Mouse (Mus musculus): ENCODE measurements around the gene Oaz2. TPM values are rescaled to one million over a fixed set of nuclear protein-coding genes. Genes with fewer than 3 reads are reported as not detected.
A peak's percentile ranks its signal among the peaks of the same experiment; 100 is the strongest.

Gene Oaz2
- polyA plus RNA-seq, 1 experiment from 2014 or later, result 245 TPM

DNA sequence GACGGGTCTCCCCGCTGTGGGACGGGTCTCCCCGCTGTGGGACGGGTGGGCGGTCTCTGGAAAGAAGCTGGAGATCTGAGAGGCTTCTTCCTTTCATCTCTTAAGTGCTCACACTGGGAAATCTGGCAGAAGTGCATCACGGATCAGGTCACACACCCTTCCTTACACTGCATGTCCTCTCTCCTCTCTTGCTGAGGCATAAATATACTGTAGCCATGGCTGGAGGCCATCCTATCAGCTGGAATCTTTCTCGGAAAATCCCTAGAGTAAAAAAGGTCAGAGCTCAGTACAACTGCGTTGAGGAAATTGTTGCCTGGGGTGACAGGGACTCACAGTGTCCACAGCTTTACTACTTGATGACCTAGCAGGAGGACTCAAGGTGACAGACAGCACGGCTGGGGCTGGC is 53.4 kb downstream of the Oaz2 start:
- peak overlapping the region; percentile 33 for H3K4me2 ChIP-seq
- WGBS, result 33% methylated on average over 10 of the region's 10 CpGs
- H3K4me1 ChIP-seq (replicated peaks), result peaks cover 53% of the 10 kb centered on the region
- no peak overlapping the region for H3K4me3 ChIP-seq
- H3K27me3 ChIP-seq (replicated peaks), result no peaks in the 10 kb centered on the region
- H3K27ac ChIP-seq (ENCODE audit: poor library complexity, severe bottlenecking), result peak overlapping the region; percentile 70
- H3K9ac ChIP-seq, result no peak overlapping the region
- H3K36me3 ChIP-seq, result 0 out of 2 replicates have a peak, but pooled peaks cover 4% of the 10 kb centered on the region
- no peaks in the 10 kb centered on the region; the same call in 1 of the 2 replicates for H3K9me3 ChIP-seq (replicated peaks)
- ATAC-seq (ENCODE audit: insufficient number of reproducible peaks, low FRiP score), result peak; percentile 41; the same call in 1 of the 2 replicates

DNA sequence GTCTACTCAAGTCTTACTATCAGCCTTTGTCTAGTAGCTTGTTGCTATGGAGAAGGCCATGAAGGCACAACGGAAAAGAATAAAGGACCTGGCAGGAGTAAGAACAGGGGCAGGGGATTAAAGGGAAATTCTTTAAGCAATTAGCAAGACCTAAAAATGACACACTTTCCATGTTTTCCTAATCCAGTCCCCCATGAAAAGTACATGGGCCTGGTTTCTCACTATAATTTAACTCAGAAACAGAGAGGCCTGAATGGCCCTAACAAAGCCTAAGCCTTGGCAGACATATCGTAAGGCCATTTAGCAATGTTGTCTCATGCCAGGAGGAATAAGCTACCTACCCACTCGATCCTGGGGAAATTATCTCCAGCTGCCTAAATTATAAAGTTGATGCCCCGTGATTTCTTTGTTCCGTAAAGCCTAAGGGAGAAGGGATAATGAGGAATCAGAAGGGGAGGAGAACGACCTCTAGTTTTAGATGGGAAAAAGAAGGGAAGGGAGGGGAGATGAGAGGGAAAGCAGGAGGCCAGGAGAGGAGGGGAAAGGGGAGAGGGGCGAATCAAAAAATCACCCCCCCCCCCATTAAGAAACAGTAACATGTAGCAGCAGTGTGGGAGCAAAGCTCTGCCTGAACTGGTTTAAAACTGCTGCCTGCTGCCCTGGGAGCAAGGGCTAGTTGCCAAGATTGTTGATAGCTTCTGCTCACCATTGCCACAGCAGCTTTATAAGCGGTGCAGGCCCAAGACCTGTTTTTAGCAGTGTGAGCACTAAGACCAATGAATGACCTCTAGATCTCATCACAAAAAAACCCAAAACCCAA is 56.9 kb downstream of the Oaz2 start:
- Histone ChIP-seq H3K9ac (peak overlapping the region; percentile 2; the same call in 1 of the 2 replicates), H3K4me1 (replicated peaks) (peaks cover 57% of the 10 kb centered on the region), H3K27me3 (replicated peaks) (no peaks in the 10 kb centered on the region), H3K4me2 (peak overlapping the region; percentile 27), H3K9me3 (replicated peaks) (no peaks in the 10 kb centered on the region), H3K36me3 (peaks cover 8% of the 10 kb centered on the region; the same call in 1 of the 2 replicates), H3K4me3 (no peak overlapping the region), H3K27ac (ENCODE audit: poor library complexity, severe bottlenecking) (peak overlapping the region; percentile 87)
- 60% methylated on average over 8 of the region's 8 CpGs for WGBS
- no peak for ATAC-seq (ENCODE audit: insufficient number of reproducible peaks, low FRiP score)

GRCm38 (mm10) chr9:65725291-65725622 is 57.5 kb downstream of the Oaz2 start:
- peak overlapping the region; percentile 87 for H3K27ac ChIP-seq (ENCODE audit: poor library complexity, severe bottlenecking)
- ATAC-seq (ENCODE audit: insufficient number of reproducible peaks, low FRiP score), result no peak
- peak overlapping the region; percentile 2; the same call in 1 of the 2 replicates for H3K9ac ChIP-seq
- peaks cover 51% of the 10 kb centered on the region for H3K4me1 ChIP-seq (replicated peaks)
- peak overlapping the region; percentile 27 for H3K4me2 ChIP-seq
- H3K27me3 ChIP-seq (replicated peaks), result no peaks in the 10 kb centered on the region
- WGBS, result 19% methylated on average over 4 of the region's 4 CpGs
- H3K36me3 ChIP-seq, result peaks cover 9% of the 10 kb centered on the region; the same call in 1 of the 2 replicates
- no peak overlapping the region for H3K4me3 ChIP-seq
- no peaks in the 10 kb centered on the region for H3K9me3 ChIP-seq (replicated peaks)

DNA sequence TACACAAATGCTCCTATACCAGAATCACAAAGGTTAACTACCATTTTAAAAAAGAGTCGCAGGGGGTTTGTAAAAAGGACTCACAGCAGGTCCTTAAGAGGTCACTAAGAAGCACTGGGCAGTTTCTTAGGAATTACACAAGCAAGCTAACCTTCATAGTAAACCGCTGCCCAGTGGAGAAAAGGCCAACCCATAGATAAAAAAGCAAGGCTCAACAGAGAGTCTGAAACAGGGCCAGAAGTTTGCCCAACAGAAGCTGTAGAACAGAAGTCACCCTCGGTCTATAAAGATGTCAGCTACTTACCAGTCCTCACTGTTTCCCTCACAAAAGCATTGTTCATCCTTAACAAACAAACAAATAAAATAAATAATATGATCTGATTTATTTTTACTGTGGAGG is 58.6 kb downstream of the Oaz2 start:
- Histone ChIP-seq H3K27ac (ENCODE audit: poor library complexity, severe bottlenecking) (peak overlapping the region; percentile 51; the same call in 1 of the 2 replicates), H3K4me1 (replicated peaks) (peaks cover 42% of the 10 kb centered on the region), H3K27me3 (replicated peaks) (no peaks in the 10 kb centered on the region), H3K36me3 (peaks cover 14% of the 10 kb centered on the region), H3K4me3 (no peak overlapping the region), H3K9me3 (replicated peaks) (no peaks in the 10 kb centered on the region), H3K9ac (no peak overlapping the region), H3K4me2 (no peak overlapping the region)
- ATAC-seq (ENCODE audit: insufficient number of reproducible peaks, low FRiP score), result no peak
- WGBS, result 89% methylated on average over 3 of the region's 3 CpGs

DNA sequence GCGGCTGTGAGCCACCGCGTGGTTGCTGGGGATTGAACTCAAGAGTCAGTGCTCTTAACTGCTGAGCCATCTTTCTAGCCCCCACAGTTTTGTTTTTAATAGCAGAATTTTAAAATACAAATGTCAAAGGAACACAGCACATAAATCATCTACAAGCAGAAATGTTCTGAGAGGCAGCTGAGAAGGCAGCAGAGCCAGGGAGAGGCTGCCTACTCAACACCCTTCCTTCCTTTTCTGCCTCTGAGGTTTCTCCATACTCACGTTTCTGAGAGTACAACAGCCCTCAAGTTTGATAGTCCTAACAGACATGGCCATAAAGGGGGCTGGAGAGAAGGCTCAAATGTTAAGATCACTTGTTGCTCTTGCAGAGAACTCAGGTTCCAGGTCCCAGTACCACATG is 59.7 kb downstream of the Oaz2 start:
- Histone ChIP-seq H3K9ac (no peak overlapping the region), H3K36me3 (peaks cover 16% of the 10 kb centered on the region), H3K4me1 (replicated peaks) (peaks cover 33% of the 10 kb centered on the region), H3K9me3 (replicated peaks) (no peaks in the 10 kb centered on the region), H3K27ac (ENCODE audit: poor library complexity, severe bottlenecking) (no peak overlapping the region), H3K4me3 (no peak overlapping the region), H3K27me3 (replicated peaks) (no peaks in the 10 kb centered on the region), H3K4me2 (no peak overlapping the region)
- WGBS, result 83% methylated on average over 4 of the region's 4 CpGs
- ATAC-seq (ENCODE audit: insufficient number of reproducible peaks, low FRiP score), result no peak

DNA sequence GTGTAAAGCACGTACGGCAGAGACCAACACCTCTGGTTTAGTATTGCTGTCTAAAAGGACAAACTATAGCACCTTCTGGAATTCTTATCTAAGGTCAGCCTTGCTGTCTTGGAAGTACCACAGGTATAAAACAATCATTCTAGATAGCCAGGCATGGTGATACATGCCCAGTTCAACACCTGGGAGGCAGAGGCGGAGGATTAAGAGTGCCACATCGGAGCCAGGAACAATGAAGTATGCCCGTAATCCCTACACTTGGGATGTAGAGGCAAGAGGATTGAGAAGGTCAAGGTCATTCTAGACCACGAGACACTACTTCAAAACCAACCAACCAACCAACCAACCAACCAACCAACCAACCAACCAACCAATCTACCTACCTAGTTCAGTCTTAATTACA is 60.8 kb downstream of the Oaz2 start:
- no peak overlapping the region for H3K4me2 ChIP-seq
- no peak for ATAC-seq (ENCODE audit: insufficient number of reproducible peaks, low FRiP score)
- no peaks in the 10 kb centered on the region for H3K27me3 ChIP-seq (replicated peaks)
- peaks cover 34% of the 10 kb centered on the region for H3K4me1 ChIP-seq (replicated peaks)
- H3K27ac ChIP-seq (ENCODE audit: poor library complexity, severe bottlenecking), result no peak overlapping the region
- WGBS, result 89% methylated on average over 6 of the region's 6 CpGs
- no peak overlapping the region for H3K4me3 ChIP-seq
- H3K9me3 ChIP-seq (replicated peaks), result no peaks in the 10 kb centered on the region
- H3K9ac ChIP-seq, result no peak overlapping the region
- H3K36me3 ChIP-seq, result peaks cover 18% of the 10 kb centered on the region

DNA sequence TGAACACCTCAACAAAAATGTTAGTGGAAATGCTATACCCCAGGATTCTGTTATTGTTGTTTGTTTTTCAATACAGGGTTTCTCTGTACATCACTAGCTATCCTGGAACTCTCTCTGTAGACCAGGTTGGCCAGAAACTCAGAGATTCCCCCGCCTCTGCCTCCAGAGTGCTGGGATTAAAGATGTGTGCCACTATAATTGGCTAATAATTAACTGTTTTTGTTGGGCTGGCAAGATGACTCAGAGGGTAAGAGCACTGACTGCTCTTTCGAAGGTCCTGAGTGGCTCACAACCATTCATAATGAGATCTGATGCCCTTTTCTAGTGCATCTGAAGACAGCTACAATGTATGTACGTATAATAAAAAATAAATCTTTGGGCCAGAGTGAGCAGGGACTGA is 67.1 kb downstream of the Oaz2 start:
- WGBS, result 85% methylated on average over 3 of the region's 3 CpGs
- H3K27ac ChIP-seq (ENCODE audit: poor library complexity, severe bottlenecking), result peak overlapping the region; percentile 69

More for the DNA sequence above, 67.1 kb downstream of the Oaz2 start:
- Histone ChIP-seq H3K9me3 (replicated peaks) (no peaks in the 10 kb centered on the region), H3K27me3 (replicated peaks) (no peaks in the 10 kb centered on the region), H3K9ac (no peak overlapping the region), H3K4me1 (replicated peaks) (peaks cover 18% of the 10 kb centered on the region), H3K4me2 (no peak overlapping the region), H3K36me3 (peaks cover 14% of the 10 kb centered on the region), H3K4me3 (no peak overlapping the region)
- ATAC-seq (ENCODE audit: insufficient number of reproducible peaks, low FRiP score), result no peak

Other genes starting within 250 kb of the Oaz2 start
- not detected in 2 replicates for gene Slc51b, start 245.0 kb upstream of the Oaz2 start, polyA plus RNA-seq (2016; fragmentation: Nextera tagmentation; extraction: Ambion mirVana)
- 17.5 and 17.9 TPM in 2 replicates for gene Mtfmt, start 232.2 kb upstream of the Oaz2 start, polyA plus RNA-seq (2016; fragmentation: Nextera tagmentation; extraction: Ambion mirVana)
- 61.3 and 62.9 TPM in 2 replicates for gene Spg21, start 207.1 kb upstream of the Oaz2 start, polyA plus RNA-seq (2016; fragmentation: Nextera tagmentation; extraction: Ambion mirVana)
- gene Ankdd1a, start 147.8 kb upstream of the Oaz2 start, polyA plus RNA-seq (2016; fragmentation: Nextera tagmentation; extraction: Ambion mirVana), result not detected in 2 replicates
- 14.0 and 14.9 TPM in 2 replicates for gene Plekho2, start 88.0 kb upstream of the Oaz2 start, polyA plus RNA-seq (2016; fragmentation: Nextera tagmentation; extraction: Ambion mirVana)
- 12.4 and 14.4 TPM in 2 replicates for gene Pif1, start 80.8 kb upstream of the Oaz2 start, polyA plus RNA-seq (2016; fragmentation: Nextera tagmentation; extraction: Ambion mirVana)
- 132 and 135 TPM in 2 replicates for gene Rbpms2, start 38.4 kb upstream of the Oaz2 start, polyA plus RNA-seq (2016; fragmentation: Nextera tagmentation; extraction: Ambion mirVana)
- 7.1 and 7.6 TPM in 2 replicates for gene Zfp609, start 159.6 kb downstream of the Oaz2 start, polyA plus RNA-seq (2016; fragmentation: Nextera tagmentation; extraction: Ambion mirVana)
- 116 and 120 TPM in 2 replicates for gene Pclaf, start 222.2 kb downstream of the Oaz2 start, polyA plus RNA-seq (2016; fragmentation: Nextera tagmentation; extraction: Ambion mirVana)
- 26.5 and 28.2 TPM in 2 replicates for gene Trip4, start 240.8 kb downstream of the Oaz2 start, polyA plus RNA-seq (2016; fragmentation: Nextera tagmentation; extraction: Ambion mirVana)
- gene Csnk1g1, start 240.9 kb downstream of the Oaz2 start, polyA plus RNA-seq (2016; fragmentation: Nextera tagmentation; extraction: Ambion mirVana), result 11.9 and 16.1 TPM in 2 replicates

Data from heart, embryonic 12.5 days (tissue).